Mouse (Mus musculus): ENCODE data around the gene Cntd1.

The Cntd1 gene

DNA sequence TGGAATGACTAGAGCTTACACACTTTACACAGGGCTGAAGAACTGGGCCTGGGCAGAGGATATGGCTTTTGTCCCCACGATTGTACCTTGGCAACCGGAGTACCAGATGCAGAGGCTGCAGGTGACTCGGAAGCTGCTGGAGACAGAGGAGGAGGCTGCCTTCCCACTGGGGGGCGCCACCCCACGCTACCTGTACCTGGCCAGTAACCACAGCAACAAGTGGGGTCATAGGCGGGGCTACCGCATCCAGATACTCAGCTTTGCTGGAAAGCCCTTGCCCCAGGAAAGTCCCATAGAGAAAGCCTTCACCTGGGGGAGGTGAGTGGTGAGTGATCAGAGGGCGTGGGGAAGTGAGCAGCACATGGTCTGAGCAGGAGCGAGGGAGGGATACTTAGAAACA is 56.9 kb downstream of the Cntd1 start:
- no peak for DNase-seq

GRCm38 (mm10) chr11:101338123-101338760 is 59.4 kb downstream of the Cntd1 start:
- DNase-seq = peak; percentile 47 to 53
